Mouse (Mus musculus) cerebellum, postnatal 14 days (tissue): ENCODE results near the gene Cltb.

Experiments
- DNase-seq, 2 experiments: peaks; one replicate each; pipeline ENCODE4 v3.0.0; 2021; ENCODE audit warnings: mixed read lengths in 2 of 2

Gene Cltb

DNA sequence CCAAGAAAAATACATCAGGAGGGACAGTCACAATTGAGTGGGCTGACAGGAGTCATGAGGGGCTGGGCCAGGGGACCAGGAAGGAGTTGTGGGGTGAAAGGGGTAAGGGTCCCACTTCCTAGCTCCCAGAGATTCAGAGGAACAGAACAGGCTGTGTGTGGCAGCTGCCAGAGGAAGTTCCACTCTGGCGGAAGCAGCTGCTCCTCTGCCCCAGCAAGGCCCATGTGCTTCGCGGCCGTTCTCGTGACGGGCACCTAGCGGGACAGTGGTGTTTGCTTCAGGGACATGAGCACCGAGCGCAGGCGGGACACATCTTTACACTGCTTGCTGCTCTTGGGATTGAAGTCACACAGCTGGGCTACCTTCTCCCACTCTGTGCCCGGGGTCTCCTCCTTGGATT, 17.5 kb downstream of the Cltb start:
- no peak for DNase-seq

GRCm38 (mm10) chr13:54591776-54592356, 19.3 kb downstream of the Cltb start:
- DNase-seq = no peak

DNA sequence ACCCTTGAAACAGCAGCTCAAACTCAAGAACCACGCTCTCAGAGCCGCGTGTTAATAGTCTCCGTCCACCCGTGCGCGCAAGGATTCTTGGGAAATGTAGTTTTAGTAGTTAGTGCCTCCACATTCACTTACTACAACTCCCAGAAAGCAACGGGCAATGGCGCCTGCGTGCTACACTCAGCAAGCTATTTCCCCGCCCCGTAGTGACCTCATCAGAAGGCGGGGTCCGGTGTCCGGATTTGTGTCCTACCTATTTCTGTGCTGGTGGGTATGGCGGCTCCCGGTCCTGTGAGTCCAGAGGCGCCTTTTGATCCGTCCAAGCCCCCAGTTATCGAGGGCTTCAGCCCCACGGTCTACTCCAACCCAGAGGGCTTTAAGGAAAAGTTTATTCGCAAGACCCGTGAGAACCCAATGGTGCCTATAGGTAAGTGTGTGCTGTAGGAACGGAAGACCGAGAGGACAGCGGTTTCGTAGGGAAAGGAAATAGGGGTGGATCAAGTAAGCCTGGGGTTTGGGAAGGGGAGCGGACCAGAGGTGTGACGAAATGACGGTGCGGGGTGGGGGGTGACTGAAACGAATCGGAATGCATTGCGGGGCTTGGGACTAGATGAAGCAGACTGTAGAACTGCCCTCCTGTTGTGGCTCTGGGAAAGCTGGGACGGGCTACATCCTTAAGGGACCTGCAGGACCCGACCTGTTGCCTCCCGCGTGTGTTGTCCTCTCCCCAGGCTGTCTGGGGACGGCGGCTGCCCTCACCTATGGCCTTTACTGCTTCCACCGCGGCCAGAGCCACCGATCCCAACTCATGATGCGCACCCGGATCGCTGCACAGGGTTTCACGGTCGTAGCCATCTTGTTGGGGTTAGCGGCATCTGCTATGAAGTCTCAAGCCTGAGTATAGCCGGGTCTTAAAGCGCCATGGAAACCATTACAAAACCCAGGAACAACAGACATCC, 20.9 kb downstream of the Cltb start, which contains the start of the genes Nop16 and Higd2a:
Nop16 (minus strand) TSS at position 95 of the 956 bp plus-strand sequence.
Higd2a (plus strand) TSS at position 212 of the 956 bp plus-strand sequence.
- peak; percentile 96 to 97 for DNase-seq

GRCm38 (mm10) chr13:54589414-54589995, 21.6 kb downstream of the Cltb start:
- DNase-seq = no peak

- DNase-seq = no peak
These were observed 25.3 kb downstream of the Cltb start for GRCm38 (mm10) chr13:54585831-54586230.

GRCm38 (mm10) chr13:54582860-54583259, 28.3 kb downstream of the Cltb start:
- no peak for DNase-seq

- DNase-seq = no peak
These were observed 29.0 kb downstream of the Cltb start for GRCm38 (mm10) chr13:54582126-54582525.

DNA sequence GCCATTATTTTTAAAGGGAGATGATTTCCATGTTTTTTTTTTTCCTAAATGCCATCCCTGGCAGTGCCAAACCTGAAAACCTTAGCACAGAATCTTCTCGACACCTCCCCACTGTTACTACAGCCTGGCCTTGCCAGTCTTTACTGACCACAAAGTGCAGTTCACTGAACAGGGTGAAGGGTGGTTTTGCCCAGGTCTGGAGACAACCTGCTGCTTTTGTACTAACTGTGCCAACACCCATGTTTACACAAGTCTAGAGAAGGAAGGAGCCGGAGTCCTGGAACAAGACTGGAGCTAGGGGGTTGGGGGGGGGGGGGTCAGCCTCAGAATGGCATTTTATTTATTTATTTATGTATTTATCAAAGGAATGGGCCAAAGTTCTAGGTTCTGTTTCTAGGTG, 29.8 kb downstream of the Cltb start:
- no peak for DNase-seq

DNA sequence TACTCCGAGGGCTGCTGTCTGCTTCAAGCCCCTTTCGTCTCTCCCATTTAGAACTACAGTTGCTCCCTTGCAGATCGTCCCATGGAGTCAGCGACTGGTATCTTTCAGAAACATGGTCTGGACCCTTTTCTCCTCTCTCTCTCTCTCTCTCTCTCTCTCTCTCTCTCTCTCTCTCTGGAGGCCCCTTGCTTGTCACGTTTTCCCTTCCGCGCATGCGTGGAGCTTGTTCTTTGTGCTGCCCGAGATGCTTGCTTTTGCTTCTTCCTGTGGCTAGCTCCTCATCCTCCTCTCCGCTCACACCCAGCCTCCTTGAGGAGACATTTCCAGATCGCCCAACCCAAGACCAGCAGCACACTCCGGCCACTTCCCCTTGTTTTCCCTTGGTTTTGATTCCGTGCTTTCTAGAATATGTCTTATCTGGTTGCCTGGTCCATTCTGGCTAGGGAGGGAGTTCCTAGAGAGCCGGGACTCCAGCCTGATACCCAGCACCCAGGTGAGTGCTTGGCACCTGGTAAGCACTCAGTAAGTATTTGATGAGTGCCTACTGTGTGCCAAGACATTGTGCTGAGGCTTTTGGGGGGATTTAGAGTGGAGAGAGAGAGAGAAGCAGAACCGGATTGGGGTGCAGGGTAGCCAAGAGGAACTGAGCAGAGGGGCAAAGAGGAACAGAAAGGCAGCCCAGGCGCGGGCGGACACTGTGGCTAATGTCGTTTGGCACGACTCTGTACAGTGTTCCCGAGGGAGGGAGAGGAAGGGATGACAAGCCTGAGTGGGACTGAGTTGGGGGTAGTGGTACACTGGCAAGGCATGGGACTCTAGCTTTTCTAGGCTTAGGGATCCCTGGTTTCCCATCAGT, 33.3 kb downstream of the Cltb start:
- no peak for DNase-seq

- no peak for DNase-seq
These were observed 35.7 kb downstream of the Cltb start for GRCm38 (mm10) chr13:54575489-54575888.

- DNase-seq = peak; percentile 80 to 85
These were observed 36.2 kb downstream of the Cltb start, which contains the start of gene Arl10 for GRCm38 (mm10) chr13:54574854-54575481. TSS of gene Arl10 (plus strand) at chr13:54575015.

- DNase-seq = no peak
These were observed 38.5 kb downstream of the Cltb start for GRCm38 (mm10) chr13:54572621-54573020.

GRCm38 (mm10) chr13:54571637-54572036, 39.5 kb downstream of the Cltb start:
- DNase-seq = no peak

DNA sequence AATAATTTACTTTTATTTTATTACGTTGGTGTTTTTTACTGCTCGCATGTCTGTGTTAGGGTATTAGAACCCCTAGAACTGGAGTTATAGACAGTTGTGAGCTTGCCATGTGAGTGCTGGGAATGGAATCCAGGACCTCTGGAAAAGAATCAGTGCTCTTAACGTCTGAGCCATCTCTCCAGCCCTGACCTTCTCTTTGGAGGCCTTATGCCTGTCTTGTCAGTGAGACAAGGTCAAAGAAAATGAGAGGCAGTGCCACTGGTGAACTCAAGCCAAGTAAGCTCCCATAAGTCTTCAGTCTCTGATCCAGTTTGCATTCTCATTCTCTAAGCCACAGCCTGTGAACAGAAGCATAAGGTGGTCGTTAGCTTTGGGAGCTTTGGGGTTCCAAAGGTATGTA, 40.4 kb downstream of the Cltb start:
- DNase-seq = no peak

DNA sequence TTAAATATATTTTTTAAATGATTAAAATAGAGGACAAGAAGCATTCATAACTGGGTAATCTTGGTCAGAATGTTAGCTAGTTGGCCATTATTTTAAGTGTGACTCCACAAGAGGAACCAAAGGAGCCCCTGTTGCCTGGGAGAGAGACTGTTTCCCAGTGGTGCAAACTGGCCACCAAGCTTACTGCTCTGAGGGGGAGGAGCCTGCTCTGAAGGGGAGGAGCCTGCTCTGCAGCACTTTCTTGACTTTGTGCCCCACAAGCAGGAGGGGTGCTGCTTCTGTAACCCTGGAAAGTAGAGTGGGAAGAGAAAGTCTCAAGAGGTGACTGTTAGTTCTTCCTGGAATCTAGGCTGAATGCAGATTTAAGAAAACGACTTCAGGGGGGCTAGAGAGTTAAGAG, 41.9 kb downstream of the Cltb start:
- no peak for DNase-seq

DNA sequence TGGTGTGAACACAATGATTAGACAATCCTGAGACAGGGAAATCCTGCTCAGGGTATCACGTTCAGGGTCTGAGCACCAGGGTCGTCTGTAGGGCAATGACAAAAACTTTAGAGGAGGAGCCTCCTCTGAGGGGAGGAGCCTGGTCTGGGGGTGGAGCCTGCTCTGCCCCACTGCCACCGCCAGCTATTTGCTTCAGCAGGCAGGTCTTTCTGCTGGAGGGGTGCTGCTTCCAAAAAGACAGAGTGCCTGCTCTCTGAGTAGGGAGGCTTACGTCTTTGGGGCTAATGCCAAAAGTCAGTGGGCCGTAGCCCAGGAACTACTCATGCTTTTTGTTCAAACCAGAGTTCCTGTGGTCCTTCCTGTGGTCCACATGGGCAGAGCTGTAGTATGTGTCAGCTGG, 42.8 kb downstream of the Cltb start:
- DNase-seq = no peak

GRCm38 (mm10) chr13:54565594-54566345, 45.4 kb downstream of the Cltb start:
- peak; percentile 71 to 80 for DNase-seq

DNA sequence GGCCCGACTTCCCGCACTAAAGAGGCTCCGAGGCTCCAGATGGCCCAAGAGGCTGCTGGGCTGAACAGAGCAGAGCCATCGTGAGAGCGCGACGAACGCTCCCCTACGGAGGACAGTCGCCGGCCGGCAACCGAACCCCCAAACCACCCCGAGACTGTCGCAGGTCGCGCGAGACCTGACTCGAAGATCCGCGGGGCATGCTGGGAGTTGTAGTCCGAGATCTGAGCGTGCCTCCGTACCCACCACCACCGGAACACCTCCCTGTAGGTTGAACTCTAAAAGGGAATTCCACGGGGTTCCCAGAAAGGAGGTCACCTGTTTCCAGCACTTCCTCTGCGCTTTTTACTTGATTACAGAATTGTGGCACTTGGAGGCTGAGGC, 46.0 kb downstream of the Cltb start, which contains the start of gene 4833439L19Rik:
4833439L19Rik (minus strand) TSS at position 235 of the 381 bp plus-strand sequence.
- peak; percentile 97 for DNase-seq

DNA sequence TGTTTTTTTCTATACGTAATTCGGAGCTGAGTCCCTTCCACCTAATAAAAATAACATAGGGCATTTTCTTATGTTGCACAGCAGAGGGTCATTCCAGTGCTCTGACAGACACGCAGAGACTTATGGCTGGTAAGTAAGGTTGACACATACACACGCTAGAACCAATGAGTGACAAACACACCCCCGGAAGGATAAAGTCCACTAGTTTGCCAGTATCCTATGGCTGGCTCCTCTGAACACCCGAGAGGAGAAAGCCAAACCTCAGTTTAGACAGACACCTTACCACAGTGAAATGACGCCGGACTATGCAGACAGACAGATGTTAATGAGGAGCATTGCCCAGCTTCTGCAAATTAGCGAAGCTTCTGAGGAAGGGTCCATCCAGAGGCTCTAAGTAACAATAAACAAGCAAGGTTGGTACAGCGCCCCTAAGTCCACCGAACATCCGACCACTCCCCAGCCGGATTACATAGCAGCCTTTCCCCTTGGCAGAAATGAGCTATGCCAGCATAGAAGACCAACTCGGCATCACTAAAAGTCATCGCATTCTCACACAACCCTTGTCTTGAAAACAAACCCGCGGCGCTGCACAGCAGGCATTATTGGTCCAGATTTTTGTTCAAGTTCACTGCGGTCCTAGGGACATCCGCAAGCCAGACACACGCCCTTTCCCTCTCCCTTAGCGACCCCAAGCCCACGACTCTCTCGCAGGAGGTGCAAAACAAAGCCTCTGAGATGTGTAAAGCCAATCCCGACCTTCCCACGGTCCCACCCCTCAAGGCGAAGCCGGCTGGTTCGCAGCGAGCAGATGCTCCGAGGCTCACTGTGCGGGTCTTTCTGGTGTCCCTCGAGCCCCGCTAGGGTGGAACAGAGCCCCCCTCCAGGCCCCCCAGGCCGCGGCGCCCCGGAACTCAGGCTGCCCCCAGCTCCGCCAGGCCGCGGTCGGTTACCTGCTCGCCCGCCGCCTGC, 46.6 kb downstream of the Cltb start:
- DNase-seq = peak in 1 of 2 experiments; percentile 45

DNA sequence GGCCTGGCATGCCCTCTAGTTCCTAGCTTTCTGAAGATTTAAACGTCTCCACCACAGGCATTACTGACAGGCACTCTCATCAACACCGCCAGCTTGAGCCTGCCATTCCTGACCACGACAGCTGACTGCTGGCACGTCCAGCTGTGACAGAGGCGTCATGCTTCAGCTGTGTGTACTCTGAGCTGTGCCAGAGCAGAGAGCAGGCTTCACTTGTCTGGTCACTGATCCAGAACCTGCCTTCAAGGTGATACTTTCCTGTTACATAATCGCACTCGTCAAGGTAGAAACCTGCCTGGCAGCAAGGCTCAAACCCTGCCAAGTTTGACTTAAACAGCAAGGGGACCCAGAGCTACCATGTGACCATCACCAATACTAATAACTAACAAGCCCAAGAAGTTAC, 48.6 kb downstream of the Cltb start:
- no peak for DNase-seq
